Mouse (Mus musculus) testis, adult 2 months (tissue): ENCODE measurements at regions not wholly inside any gene's neighbourhood (a gene's known extent, or its start where the extent isn't known, plus 50 kb on each side); places are given as distances from the start of the nearest gene placed in this dataset.
A peak's percentile ranks its signal among the peaks of the same experiment; 100 is the strongest.

Source experiments
- H3K27ac ChIP-seq: fragments of 200-500 bp; 2 replicates; pipeline ENCODE4 v1.5.1; 2012; ENCODE audit warnings: low read depth, low read length; ENCODE audit not compliant: control insufficient read depth, insufficient read depth
- H3K27me3 ChIP-seq: fragments of 200-500 bp; 2 replicates; pipeline ENCODE4 v1.6.1; 2012; ENCODE audit warnings: mild to moderate bottlenecking, low read length, moderate library complexity; ENCODE audit not compliant: control insufficient read depth, insufficient read depth
- H3K36me3 ChIP-seq: fragments of 200-500 bp; 2 replicates; pipeline ENCODE4 v1.6.1; 2012; ENCODE audit warnings: mild to moderate bottlenecking, low read length; ENCODE audit not compliant: control insufficient read depth, insufficient read depth
- H3K4me1 ChIP-seq: fragments of 200-500 bp; 2 replicates; pipeline ENCODE4 v1.6.1; 2012; ENCODE audit warnings: low read length; ENCODE audit not compliant: control insufficient read depth, insufficient read depth
- H3K4me3 ChIP-seq: fragments of 200-500 bp; 2 replicates; pipeline ENCODE4 v1.5.1; 2012; ENCODE audit warnings: low read depth, mild to moderate bottlenecking, low read length, moderate library complexity, mixed read lengths; ENCODE audit not compliant: control insufficient read depth
- CTCF ChIP-seq: fragments of 200-500 bp; IDR thresholded peaks from 2 replicates; pipeline ENCODE4 v1.5.1; 2012; ENCODE audit warnings: low read depth, mild to moderate bottlenecking, inconsistent platforms, low read length, moderate library complexity; ENCODE audit not compliant: control insufficient read depth, insufficient read depth, insufficient replicate concordance
- POLR2A ChIP-seq: fragments of 200-500 bp; IDR thresholded peaks from 2 replicates; pipeline ENCODE4 v1.6.1; 2012; ENCODE audit warnings: low read depth, mild to moderate bottlenecking, inconsistent platforms, low read length, moderate library complexity; ENCODE audit not compliant: control insufficient read depth

DNA sequence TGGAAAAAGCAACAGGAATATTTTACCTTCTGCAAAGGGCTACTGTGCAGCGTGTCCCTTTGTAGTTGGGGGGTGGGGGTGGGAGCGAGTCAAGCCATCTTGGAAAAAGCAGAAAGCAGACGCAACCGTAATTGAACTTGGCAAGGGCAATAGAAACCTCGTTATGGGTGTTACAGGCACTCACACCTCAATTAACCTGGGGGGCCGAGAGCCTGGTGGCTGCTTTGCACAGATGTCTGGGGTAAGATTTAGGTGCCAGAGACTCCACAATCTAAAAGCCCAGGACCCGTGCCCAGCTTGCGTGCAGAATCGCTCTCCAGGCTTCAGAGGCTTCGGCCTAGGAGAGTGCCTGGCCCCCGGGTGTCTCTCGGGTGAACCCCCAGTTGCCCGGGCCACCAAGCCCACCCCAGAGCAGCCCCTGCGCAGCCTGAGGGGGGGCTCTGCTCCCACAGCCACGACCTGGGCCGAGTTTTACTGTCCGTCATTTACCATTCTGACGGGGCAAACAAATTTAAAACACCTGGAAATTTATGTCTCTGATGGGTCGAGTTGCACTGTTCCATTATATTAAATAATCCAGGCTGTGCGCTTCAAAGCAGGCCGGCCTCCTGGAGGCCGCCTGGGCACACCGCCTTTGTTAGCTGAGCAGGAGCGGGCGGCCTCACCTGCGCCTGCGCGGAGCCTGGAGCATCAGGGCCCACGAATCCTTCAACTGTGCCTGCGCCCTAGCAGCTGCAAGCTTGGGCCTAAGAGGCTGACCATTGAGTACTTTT lies 212.4 kb downstream of the Srbd1 start:
- no peaks in the 10 kb centered on the region for H3K27me3 ChIP-seq
- TF ChIP-seq CTCF, result no peak
- no peak overlapping the region for H3K27ac ChIP-seq
- H3K4me3 ChIP-seq, result peak overlapping the region; percentile 12
- no peaks in the 10 kb centered on the region for H3K36me3 ChIP-seq
- peaks cover 11% of the 10 kb centered on the region for H3K4me1 ChIP-seq

DNA sequence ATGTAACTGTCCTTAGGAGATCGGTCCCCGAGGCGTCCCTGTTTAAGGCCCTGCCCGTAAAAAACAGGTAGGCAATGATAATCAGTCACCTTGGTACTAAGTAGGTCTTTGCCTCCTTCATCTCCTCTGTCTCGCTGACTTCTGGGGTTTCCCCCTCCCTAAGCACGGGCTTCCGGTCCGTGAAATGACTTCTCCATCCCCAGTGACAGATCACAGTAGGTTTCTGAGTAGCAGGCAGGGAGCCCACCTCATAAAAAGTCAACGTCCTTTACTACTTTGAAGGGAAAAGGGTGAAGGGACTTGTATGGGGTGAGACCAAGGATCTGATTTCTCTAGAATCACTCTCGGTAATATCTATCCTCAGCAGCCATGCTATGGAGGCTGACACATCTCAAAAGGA lies 213.0 kb downstream of the Srbd1 start:
- no peak for TF ChIP-seq CTCF
- TF ChIP-seq POLR2A, result no peak
- Histone ChIP-seq H3K27ac (no peak overlapping the region), H3K4me3 (peak overlapping the region; percentile 7; the same call in 1 of the 2 replicates), H3K36me3 (no peaks in the 10 kb centered on the region), H3K27me3 (no peaks in the 10 kb centered on the region), H3K4me1 (peaks cover 11% of the 10 kb centered on the region)

DNA sequence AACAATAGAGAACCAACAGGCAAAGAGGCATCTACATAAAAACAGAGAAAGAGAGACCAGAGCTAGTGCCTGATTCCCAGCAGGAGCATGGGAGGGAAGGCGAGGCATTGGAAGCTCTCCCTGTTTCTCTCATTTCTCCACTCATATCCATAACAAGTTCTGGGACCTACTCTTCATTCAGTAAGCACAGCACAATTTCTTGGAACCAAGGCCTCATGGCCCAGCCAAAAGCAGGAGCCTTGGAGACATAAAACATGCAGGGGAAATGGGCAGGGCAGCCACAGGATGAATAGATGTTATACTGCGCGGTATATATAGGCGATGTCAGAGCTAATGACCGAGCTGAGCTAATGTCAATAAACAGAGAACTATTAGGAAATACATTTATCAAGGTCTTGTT lies 214.2 kb downstream of the Srbd1 start:
- H3K36me3 ChIP-seq, result no peaks in the 10 kb centered on the region
- no peak for TF ChIP-seq CTCF
- TF ChIP-seq POLR2A, result no peak
- H3K27me3 ChIP-seq, result no peaks in the 10 kb centered on the region
- H3K27ac ChIP-seq, result no peak overlapping the region
- H3K4me1 ChIP-seq, result peaks cover 11% of the 10 kb centered on the region
- no peak overlapping the region for H3K4me3 ChIP-seq

DNA sequence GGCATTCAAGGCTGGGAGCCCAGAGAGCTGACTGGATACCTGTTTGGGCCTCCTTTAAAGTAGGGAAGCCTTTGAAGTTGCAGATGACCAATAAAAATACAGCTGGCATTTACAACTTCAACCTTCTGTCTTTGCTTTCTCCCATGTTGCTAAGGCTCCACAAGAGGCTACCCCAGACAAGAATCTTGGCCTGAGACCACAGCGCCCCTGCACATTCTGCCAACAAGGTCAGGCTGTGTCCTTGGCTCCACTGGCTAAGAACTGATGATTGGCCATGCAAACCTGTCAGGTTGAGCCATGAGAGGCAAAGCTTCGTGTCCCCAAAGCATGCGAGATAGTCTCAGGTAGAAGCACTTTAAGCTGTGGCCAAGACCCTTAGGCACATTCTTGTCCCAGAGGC lies 214.6 kb downstream of the Srbd1 start:
- Histone ChIP-seq H3K36me3 (no peaks in the 10 kb centered on the region), H3K27ac (no peak overlapping the region), H3K4me1 (peaks cover 11% of the 10 kb centered on the region), H3K27me3 (no peaks in the 10 kb centered on the region), H3K4me3 (no peak overlapping the region)
- TF ChIP-seq POLR2A, result no peak
- TF ChIP-seq CTCF, result no peak

DNA sequence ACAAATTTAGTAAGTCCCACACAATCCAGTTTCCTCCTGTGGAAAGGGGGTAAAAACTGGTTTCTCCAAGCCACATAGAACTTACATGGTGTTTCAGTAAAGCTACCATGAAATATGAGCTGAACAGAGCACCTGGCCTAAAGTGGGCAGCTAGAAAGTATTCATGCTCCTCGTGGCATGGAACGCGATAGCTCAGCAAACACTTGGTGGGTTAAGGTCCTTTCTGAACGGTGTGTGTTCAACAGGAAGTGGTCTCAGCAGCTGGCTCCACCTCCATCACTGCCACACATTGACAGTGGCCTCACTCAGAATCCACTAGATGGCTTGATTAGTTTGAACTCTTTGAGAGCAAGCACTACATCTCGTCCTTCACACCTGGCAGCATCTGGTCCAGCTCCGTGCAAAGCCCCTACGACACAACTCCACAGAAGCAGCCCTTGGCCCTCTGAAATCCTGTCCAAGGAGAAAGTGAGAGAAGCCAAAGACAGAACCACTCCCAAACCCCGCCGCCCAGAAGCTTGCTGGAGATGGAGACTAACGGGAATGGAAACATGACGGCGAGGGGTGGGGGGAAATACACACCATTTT lies 215.2 kb downstream of the Srbd1 start:
- peaks cover 11% of the 10 kb centered on the region for H3K4me1 ChIP-seq
- H3K4me3 ChIP-seq, result no peak overlapping the region
- no peak for TF ChIP-seq POLR2A
- TF ChIP-seq CTCF, result no peak
- no peaks in the 10 kb centered on the region for H3K27me3 ChIP-seq
- H3K36me3 ChIP-seq, result no peaks in the 10 kb centered on the region
- no peak overlapping the region for H3K27ac ChIP-seq

DNA sequence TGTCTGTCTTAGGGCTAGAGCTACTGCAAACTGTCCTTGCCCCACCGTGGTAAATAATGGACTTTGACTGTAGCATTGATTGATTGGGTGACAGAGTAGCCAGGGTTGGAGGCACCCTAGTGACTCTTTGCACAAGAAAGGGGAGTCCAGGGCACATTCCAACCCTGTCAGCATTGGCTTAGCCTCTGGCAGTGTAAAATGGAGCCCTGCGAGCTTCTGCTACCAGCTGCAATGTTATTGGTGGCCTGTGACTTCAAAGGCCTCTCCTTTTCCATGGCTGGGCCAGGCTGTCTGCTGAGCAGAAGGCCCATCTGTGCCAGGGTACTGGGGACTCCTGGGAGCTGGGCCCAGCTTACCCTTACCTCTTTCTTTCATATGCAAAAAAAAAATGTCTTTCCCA lies 216.4 kb downstream of the Srbd1 start:
- H3K4me3 ChIP-seq, result no peak overlapping the region
- TF ChIP-seq CTCF, result no peak
- TF ChIP-seq POLR2A, result no peak
- H3K36me3 ChIP-seq, result no peaks in the 10 kb centered on the region
- H3K27ac ChIP-seq, result no peak overlapping the region
- H3K4me1 ChIP-seq, result peaks cover 11% of the 10 kb centered on the region
- no peaks in the 10 kb centered on the region for H3K27me3 ChIP-seq

DNA sequence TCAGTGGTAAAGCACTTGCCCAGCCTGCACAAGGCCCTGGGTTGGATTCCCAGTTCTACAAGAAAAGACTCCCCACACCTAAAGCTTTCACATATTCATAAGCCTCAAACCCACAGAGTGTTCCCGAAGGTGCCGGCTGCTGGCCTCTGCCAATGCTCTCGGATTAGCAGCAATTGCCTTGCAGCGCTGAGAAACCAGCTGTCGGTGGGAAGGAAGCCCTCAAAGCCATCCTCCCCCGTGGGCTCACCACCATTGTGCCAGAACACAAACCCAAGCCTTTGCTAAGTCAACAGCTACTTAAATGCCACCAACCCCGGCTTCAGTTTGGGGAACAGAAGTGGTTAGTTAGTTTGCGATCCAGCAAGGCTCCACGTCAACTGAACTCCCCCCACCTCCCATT lies 217.7 kb downstream of the Srbd1 start:
- no peak overlapping the region for H3K27ac ChIP-seq
- no peaks in the 10 kb centered on the region for H3K36me3 ChIP-seq
- TF ChIP-seq CTCF, result no peak
- no peak for TF ChIP-seq POLR2A
- no peak overlapping the region for H3K4me3 ChIP-seq
- H3K27me3 ChIP-seq, result no peaks in the 10 kb centered on the region
- peaks cover 3% of the 10 kb centered on the region for H3K4me1 ChIP-seq

DNA sequence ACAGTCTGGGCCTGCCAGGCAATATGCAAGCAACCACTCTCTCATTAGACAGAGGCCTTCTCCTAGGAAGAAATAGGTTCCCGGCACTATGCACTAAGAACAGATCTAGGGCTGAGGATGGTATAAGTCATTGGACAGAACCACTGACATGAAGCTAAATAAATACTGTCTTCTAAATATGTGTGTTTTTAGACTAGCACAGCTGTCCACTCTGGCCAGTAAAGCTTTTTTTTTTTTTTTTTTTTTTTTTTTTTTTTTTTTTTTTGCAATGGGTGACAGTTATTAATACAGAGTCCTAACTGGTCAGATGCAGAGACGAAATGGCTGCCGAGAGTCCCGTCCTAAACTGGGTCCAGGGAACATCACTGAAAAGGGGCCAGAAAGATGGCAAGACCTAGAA lies 218.9 kb downstream of the Srbd1 start:
- H3K27ac ChIP-seq, result no peak overlapping the region
- H3K36me3 ChIP-seq, result no peaks in the 10 kb centered on the region
- no peaks in the 10 kb centered on the region for H3K27me3 ChIP-seq

More for the DNA sequence above, 218.9 kb downstream of the Srbd1 start:
- no peaks in the 10 kb centered on the region for H3K4me1 ChIP-seq
- no peak overlapping the region for H3K4me3 ChIP-seq
- TF ChIP-seq CTCF (no peak), POLR2A (no peak)
